Mouse (Mus musculus): ENCODE measurements around the gene Ankrd61.

Ankrd61 gene

DNA sequence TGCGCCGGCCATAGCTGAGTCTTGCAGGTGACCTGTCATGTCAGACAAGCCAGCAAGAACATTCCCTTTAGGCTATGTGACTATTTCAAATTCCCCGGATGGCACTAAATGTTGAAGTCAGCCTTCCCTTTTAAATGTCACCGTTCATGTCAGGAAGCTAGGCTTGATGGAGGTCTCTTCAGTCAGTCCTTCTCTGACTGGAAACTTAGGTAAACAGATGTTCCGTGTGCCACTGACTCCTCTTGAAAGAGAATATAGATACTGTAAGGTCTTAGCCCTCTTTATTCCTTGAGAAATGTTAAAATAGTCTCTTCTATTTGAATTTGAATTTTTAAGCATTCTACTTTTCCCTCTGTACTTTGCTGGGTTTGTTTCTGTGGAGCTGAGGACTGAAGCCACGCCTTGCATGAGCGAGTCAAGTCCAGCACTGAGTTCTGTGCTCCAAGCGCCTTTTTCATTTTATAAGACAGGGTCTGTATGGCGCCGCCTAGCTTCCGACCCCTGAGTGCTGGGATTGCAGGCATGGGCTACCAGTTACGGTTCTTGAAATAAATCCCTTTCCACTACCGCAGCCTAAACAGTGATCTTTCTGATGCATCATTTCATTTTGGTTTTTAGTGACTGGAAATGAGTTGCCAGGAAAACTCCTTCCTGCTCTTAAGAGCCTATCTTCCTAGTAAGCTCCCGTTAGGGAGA, at the start of gene Ankrd61:
Gene Ankrd61 (minus strand): TSS at position 51 of the 696 bp plus-strand sequence.
- DNase-seq: no peak

DNA sequence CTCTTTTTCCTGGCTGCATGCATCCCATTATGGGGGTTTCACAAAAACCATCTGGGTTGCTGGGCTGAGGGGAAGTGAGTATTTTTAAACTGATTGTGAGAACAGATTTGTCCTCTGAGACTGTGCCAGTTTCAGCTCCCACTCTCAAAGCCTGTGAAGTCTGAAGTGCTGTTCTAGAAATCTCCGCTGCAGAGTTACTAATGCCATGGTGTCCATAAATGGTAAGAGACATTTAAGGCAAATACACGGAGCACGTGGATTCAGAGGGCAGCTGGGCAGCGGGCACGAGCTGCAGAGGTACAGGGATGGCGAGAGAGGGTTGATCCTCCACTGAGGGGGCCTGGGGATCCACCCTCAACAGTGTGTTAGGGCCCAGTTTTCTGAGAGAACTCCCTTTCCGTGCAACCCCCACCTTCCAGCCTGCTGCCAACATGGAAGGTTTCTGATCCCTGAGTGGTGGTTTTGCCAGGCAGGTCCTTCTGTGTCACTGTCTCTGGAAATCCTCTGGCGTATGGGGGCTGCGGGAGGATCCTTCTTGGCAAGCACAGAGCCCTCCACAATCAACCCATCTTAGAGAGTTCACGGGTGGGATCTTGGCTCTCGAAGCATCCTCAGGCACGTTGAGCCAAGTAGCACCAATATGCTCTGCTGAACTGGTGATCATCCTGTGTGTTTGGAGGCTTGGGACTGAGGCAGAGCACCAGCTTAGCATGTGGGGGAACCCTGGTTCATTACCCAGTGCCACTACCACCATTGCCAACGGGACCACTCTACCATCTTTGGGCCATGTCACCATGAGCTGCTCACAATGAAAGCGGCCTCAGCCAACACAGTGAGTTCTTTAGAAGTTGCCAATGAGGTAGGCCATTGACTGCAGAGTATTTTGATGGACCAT, 46.0 kb upstream of the Ankrd61 start:
- DNase-seq: peak; percentile 88

DNA sequence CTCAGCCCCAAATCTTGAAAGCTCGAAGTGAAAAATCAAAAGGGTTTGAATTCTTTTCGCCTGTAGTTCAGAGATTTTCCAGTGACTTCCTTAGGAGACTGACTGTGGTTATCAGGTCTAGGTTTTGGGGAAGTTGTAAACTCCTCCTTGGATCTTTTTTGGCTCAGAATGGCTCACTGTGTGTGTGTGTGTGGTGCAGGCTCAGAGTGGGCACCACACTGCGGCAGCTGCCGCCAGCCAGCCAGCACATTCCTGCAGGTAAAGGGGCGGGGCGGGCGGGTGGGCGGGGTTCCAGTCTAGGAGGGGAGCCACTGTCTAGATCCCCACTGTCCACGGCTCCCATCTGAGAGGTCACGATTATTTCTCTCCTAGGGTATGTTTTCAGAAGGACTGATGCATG, 44.1 kb upstream of the Ankrd61 start:
- DNase-seq: no peak

DNA sequence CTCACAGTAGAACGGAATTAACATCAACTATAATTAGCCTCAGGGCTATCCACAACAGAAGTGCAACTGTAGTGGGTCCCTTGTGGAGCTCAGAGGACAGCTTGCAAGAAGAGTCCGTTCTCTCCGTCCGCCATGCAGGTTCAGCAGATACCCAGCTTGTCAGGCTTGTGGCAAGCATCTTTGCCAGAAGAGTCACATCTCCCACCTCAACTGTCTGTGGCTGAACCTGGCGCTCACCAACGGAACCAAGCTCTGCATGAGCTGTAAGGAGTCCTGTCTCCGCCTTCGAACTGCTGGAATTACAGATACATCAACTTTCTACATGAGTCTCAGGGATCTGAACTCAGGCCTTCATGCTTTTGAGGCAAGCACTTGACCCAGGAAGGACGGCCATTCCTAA, 38.7 kb upstream of the Ankrd61 start:
- DNase-seq: no peak

DNA sequence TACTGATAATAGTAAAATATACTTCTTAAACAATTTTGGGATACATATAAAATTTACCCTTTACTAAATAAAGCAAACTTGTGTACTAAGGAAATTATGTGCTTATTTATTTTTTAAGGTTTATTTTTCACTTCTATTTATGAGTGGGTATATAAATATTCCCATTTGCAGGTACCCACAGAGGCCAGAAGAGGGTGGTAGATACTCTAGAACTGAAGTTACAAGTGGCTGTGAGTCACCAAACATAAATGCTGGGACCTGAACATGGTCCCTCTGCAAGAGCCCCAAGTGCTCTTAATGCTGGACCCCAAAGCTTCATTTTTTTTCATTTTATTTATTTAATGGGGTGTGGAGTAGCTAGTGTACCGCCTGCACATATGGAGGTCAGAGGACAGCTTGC, 36.4 kb upstream of the Ankrd61 start:
- no peak for DNase-seq

DNA sequence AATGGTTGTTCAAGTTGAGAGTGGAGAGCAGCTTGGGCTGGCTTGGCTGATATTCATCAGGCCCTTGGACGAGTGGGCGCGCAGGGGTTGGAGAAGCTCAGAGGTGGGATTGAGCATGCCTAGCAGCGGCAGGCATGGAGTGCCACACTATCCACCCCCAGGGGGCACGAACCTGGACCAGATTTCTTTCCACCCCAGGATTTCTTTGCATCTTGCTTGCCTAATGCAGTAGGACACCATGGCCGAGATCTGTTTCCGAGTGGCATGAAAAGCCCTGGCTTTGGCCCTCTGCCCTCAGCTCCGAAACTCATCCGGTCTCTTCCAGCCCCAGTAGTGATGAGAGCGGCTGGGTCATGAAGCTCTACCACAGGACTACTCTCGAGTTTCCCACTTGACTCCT, 35.9 kb upstream of the Ankrd61 start:
- DNase-seq: no peak

DNA sequence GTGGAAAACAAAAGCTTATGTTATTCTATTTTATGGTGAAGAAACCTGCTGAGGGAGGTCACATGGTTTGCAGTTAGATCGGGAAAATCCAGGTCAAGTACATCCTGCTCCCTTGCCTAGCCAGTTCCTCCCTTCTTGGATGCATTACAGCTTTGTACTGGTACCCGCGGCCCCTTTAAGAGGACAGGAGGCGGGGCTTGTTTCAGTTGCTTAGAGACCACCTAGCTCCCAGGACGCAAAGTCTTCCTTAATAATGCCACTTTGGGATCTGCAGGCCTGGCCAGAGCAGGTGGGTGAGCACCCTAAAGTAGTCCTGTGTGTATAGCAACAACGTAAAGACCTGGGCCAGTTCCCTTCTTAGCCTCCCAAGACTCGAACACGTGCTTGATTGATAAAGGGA, 35.3 kb upstream of the Ankrd61 start, which contains the start of gene Rsph10b:
Gene Rsph10b (plus strand): TSS at position 205 of the 400 bp plus-strand sequence.
- DNase-seq: peak; percentile 13

DNA sequence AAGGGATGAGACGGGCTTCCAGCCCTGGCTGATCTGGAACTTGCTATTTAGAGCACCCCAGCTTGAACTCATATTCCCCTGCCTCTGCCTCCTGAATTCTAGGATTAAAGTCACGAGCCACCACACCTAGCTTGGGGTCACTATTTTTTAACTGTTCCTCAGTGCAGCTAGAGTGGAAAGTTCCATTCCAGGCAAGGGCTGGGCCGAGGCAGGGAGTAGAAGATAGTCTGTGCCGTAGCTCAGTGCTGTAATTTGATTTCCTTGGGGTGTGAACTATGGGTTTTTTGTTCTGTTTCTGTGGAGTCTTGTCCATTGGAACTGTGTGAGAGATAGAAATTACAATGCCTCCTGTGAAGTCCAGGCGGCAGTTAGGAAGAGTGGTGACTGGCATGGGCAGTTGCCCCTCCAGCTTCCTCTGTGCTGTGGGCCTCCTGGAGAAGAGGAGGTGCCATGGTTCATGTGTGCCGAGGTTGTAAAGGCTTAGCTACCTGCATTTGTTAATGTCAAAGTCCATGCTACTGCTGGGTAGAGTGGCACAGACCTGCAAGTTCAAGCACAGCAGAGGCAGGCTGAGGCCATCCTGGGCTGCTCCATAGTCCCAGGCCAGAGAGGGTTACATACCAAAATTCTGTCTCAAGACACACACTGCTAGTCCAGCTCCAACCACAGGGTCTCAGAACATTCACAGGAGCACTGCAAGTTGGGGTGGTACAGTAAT, 34.5 kb upstream of the Ankrd61 start:
- DNase-seq: no peak

DNA sequence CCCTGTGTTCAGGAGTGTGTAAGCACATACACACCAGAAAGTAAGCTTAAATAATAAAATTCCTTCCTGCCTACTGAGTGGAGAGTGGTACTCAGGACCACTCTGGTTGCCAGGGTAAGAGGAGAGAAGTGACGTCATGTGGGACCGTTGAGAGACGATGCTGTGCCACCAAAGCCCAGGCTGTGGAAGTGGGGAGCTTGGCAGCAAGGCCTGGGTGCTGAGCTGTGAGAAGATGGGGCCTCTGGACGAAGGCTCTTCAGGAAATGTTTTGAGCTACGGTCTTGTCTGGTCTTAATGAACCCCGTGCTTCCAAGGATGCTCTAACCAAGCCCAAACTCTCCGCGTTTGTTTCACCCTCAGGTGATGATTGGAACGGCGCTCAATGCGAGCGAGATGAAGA, 33.2 kb upstream of the Ankrd61 start:
- DNase-seq: no peak

DNA sequence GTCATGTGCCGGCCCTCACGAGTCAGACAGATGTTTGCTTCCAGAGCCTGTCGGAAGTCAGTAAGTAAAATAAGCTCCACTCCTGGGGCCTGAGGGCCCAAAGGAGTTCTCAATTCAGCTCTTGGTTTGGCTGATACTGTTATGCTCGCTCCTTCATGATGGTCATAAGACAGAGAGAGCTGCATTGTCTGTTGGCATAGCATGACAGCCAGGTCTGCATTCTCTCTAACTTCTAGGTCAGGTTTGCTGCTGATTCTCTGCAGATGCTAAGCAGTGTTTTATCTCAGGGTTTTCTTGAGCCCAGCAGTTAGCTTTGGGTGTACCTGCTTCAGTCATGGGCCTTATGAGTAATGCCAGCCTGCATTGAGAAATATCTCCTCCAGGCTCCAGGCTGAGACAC, 31.8 kb upstream of the Ankrd61 start:
- DNase-seq: no peak

DNA sequence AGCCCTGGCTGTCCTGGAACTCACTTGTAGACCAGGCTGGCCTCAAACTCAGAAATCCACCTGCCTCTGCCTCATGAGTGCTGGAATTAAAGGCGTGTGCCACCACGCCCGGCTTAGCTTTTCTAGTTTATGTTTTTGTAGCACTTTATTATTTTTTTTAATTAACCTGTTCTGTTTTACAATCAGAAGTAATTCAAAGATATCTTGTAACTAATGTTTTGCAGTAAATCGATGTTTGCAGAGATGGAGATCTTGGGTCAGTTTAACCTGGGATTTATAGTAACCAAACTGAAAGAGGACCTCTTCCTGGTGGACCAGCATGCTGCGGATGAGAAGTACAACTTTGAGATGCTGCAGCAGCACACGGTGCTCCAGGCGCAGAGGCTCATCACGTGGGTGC, 30.4 kb upstream of the Ankrd61 start, which contains the start of gene Gm42421:
Gene Gm42421 (plus strand): TSS at position 301 of the 400 bp plus-strand sequence.
- DNase-seq: no peak

DNA sequence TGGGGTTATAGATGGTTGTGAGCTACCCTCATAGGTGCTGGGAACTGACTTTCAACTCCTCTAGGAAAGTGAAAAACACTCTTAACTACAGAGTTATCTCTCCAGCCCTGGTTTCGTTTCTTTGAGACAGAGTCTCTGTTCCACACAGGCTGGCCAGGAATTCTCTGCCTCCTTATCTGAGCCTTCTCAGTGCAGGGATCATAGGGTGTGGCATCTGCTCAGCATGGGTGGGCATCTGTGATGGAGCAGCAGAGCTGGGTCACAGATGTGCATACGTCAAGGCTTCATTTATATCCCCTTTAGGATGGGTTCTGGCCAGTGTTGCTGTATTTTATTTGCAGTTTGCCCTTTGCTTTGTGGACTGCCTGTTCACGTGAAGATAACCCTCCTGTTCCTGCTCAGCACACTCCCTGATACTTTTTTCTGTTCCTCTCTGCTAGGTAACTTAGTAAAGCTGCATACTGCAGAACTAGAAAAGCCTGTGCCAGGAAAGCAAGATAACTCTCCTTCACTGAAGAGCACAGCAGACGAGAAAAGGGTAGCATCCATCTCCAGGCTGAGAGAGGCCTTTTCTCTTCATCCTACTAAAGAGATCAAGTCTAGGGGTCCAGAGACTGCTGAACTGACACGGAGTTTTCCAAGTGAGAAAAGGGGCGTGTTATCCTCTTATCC, 27.4 kb upstream of the Ankrd61 start:
- no peak for DNase-seq

DNA sequence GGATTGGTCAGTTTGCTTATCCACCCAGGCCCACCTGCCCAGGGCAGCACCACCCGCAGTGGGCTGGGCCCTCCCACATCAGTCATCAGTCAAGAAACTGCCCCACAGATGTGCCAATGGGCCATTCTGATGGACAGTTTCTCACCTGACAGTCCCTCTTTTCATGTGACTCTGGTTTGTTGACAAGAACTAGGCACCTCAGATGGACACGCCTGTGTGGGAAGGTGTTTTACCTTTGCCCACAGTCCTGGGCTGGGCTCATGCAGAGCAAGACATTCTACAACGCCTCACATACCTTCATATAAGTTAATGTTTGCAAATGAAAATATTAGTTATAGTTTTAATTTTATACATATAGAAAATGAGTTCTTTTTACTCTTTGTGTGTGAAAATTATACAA, 20.6 kb upstream of the Ankrd61 start:
- no peak for DNase-seq

DNA sequence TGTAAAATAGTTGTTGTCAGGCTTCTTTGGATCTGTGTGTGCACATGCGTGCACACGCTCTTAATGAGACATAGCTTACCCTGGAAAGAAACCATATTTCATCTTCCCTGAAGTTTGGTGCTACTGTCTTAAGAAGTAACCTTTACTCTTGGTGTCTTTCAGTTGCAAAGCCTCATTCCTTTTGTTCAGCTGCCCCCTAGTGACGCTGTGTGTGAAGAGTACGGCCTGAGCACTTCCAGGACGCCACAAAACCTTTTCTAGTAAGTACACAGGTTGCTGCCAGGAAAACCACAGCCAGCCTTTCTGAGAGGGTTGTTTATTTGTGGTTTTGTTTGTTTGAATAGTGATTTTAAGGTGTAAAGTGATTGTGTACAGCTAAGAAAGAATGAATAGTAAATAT, 19.9 kb upstream of the Ankrd61 start:
- DNase-seq: no peak

DNA sequence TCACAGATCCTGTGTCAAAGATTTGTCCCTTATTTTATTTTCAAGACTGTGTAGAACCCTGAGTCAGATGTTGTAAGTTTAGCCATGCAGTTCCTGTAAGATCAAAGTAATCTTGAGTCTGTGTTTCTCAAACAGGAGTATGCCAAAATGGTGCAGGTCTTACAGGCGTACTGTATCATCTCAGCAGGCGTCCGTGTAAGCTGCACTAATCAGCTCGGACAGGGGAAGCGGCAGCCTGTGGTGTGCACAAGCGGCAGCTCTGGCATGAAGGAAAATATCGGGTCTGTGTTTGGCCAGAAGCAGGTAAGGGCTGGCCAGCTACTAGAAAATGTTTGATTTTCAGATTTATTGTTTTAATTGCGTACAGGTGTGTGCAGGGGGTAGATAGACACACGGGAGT, 18.7 kb upstream of the Ankrd61 start:
- DNase-seq: no peak

DNA sequence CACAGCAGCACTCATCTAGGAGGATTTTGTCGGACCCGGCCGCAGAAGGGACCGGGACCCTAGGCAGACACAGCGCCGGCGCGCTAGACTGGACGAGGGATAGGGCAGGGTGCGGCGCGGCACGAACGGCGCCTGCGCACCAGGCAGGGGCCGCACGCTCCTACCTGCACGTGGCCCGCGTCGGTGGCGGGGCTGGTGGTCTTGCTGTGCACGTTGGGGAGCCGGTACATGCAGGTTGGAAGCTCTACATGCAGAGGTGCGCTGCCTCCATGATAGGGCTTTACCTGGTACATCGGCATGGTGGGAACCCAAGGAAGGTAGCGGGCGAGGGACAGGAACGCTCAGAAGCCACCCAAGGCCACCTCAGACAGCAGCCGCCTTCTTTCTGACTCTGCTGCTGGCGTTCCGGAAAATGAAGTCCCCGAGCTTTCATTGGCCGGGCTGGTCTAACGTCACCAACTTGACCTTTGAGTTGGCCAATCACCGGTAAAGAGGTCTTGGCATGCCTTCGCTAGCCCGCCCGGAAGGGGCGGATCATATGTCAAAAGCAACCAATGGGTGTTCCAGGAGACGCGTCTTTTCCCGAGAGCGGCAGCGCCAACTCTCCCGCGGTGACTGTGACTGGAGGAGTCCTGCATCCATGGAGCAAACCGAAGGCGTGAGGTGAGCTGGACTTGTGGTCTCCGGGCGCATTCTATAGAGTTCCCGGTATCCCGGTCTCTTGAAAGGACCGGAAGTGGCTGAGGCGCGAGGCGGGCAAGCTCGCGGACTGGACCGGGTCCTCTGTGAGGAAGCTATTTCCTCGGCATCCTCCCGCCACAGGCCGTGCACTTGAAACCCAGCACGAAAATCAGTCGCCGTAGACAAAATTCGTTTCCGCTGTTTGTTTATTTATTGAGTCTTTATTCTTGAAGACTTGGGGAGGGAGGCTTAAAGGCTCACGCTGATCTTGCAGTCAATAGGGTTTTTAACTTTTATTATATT, 12.2 kb upstream of the Ankrd61 start, which contains the start of the genes Aimp2 and Pms2:
Gene Aimp2 (minus strand): TSS at position 431 of the 984 bp plus-strand sequence.
Gene Pms2 (plus strand): TSS at position 548 of the 984 bp plus-strand sequence.
- DNase-seq: peak; percentile 99

DNA sequence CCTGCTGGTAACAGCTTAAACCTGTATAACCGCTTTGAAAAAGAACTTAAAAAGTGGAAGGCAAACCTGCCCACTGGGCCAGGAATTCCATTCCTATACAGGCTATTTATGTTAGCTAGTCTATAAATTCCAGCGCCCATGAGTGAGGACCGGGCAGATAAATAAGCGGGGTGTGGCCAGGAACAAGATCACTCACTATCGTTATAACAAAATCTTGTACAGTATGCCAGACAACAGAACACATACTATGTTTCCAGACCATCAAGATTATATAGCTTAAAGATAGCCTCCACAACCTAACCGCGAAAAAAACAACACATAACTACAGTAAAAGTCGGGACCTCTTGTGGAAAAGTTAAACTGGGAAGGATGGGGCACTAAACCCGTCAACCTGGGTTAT, 11.4 kb upstream of the Ankrd61 start:
- DNase-seq: no peak

DNA sequence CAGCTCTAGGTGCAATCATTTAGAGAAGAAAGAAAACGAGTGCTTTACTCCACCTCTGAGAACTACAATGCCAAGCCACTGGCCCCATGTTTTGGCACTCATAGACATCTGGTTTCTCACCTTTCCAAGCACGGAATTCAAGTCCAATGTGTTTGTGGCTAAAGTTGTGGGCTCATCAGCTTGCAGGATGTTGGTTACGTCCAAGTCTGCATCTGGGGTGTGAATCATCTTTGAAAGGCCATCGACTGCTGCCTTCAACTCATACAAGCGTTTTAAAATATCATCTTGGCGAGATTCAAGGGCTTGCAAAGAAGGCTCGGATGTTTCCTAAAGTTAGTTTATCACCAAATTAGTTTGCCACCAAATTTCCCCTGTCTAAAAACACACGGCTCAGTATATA, 8.9 kb upstream of the Ankrd61 start:
- DNase-seq: no peak

DNA sequence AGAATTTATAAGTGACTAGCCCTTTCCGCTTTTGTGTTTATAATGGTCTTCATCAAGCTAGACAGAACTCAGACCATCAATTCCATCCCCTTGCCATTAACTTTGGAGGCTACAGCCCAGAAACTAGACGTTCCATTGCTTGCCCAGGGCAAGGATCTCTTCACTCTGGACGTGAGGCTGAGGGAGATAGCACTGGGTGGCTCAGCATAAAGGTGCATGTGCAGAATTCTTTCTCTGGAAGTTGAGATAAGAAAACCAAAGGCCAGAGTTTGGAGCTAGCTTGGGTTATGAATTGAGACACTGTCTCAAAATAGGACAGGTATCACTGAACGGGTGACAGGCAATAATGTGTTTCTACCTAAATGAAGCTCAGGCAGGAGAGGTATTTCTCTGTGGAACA, 6.3 kb upstream of the Ankrd61 start:
- no peak for DNase-seq

DNA sequence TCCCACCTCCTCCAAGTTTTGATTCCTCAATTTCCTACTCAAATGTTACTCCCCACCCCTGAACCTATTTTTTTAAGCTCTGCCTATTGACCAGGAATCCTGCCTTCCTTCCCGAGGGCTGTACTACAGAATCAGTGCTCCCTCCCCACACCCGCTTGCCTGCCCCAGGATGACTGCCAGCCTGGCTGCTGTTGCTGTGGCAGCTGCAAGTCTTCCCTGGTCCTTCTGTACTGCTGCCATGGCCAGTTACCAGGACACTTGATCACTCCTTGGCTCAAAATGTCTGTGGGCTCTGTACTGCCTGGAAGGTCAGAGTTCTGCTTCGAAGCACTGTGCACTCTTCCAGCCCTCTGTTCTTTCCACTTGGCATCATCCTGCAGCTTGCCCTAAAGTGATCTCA, 4.6 kb upstream of the Ankrd61 start:
- peak; percentile 25 for DNase-seq

DNA sequence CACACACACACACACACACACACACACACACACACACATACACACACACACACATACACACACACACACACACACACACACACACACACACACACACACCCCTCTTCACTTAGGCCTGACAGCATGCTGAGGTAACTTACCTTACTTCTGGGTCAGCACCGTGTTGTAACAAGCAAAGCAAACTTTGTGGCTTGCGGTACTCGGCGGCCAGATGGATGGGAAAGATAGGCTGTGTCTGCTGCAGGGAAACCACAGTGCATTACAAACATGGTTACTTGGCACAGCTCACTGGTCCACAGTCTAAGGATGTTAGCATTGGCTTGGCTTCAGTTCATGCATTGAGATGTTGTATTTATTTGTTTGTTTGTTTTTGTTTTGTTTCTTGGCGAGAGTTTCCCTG, 4.1 kb downstream of the Ankrd61 start:
- no peak for DNase-seq

Measured in right cerebral cortex, adult 18-20 months (tissue).